Mouse (Mus musculus) heart, postnatal 0 days (tissue): Measurements from ENCODE around the gene Spp1. TPM values are rescaled to one million over a fixed set of nuclear protein-coding genes. Genes with fewer than 3 reads are reported as not detected.
A peak's percentile ranks its signal among the peaks of the same experiment; 100 is the strongest.

ENCODE experiments used
- ATAC-seq: fragments of 200-750 bp; cut with Nextera tagmentation; 2 replicates; pipeline ENCODE4 v1.8.0; 2017; ENCODE audit warnings: low read depth, moderate number of reproducible peaks, moderate library complexity; ENCODE audit not compliant: insufficient read depth
- DNase-seq: peaks from one replicate; pipeline ENCODE4 v3.0.0-alpha.2; 2016; ENCODE audit warnings: low spot score
- H3K27ac ChIP-seq: fragments of 300-500 bp; sonication (generic); 2 replicates; pipeline ENCODE4 v1.5.1; 2014; ENCODE audit warnings: low read depth, mild to moderate bottlenecking
- H3K27me3 ChIP-seq: fragments of 300-500 bp; sonication (generic); 2 replicates; pipeline ENCODE4 v1.6.1; 2014; ENCODE audit warnings: low read length, mixed read lengths; ENCODE audit not compliant: control insufficient read depth, insufficient read depth
- H3K36me3 ChIP-seq: fragments of 300-500 bp; sonication (generic); replicated peaks from 2 replicates; pipeline ENCODE4 v1.6.1; 2014; ENCODE audit warnings: low read length, mixed read lengths; ENCODE audit not compliant: control insufficient read depth, insufficient read depth
- H3K4me1 ChIP-seq: fragments of 300-500 bp; sonication (generic); 2 replicates; pipeline ENCODE4 v1.6.1; 2014; ENCODE audit warnings: antibody characterized with exemption; ENCODE audit not compliant: control insufficient read depth, insufficient read depth
- H3K4me2 ChIP-seq: fragments of 300-500 bp; sonication (generic); 2 replicates; pipeline ENCODE4 v1.6.1; 2014; ENCODE audit warnings: low read depth, mild to moderate bottlenecking, low read length, moderate library complexity
- H3K4me3 ChIP-seq: fragments of 300-500 bp; sonication (generic); 2 replicates; pipeline ENCODE4 v1.5.1; 2014; ENCODE audit warnings: low read depth, low read length
- H3K9ac ChIP-seq: fragments of 300-500 bp; sonication (generic); replicated peaks from 2 replicates; pipeline ENCODE4 v1.6.1; 2014; ENCODE audit warnings: low read depth, low read length, mixed read lengths
- H3K9me3 ChIP-seq: fragments of 300-500 bp; sonication (generic); replicated peaks from 2 replicates; pipeline ENCODE4 v1.6.1; 2016; ENCODE audit warnings: low read length; ENCODE audit not compliant: control insufficient read depth
- CTCF ChIP-seq: IDR thresholded peaks from 2 replicates; pipeline ENCODE4 v1.5.1; 2016; ENCODE audit warnings: antibody characterized with exemption, control low read depth, low read depth
- EP300 ChIP-seq: IDR thresholded peaks from 2 replicates; pipeline ENCODE4 v1.6.1; 2016; ENCODE audit warnings: antibody characterized with exemption, low read depth
- WGBS: fragments of 180-500 bp; shearing (Covaris S2); extraction: QIAGEN DNeasy Blood & Tissue Kit; methylation state at CpG from one replicate; pipeline ENCODE4 v1.1.7; 2014; 5-methylcytosine and 5-hydroxymethylcytosine counted together
- polyA plus RNA-seq: library from polyadenylated mRNA; unstranded; fragments of >200 nt; fragmentation: Nextera tagmentation; extraction: Ambion mirVana; gene quantifications from 2 replicates; pipeline ENCODE4 v1.2.1, GENCODE M21; 2015
- total RNA-seq: library from RNA; depleted of rRNA; stranded (reverse); fragments of >200 nt; gene quantifications from 2 replicates; pipeline ENCODE4 v1.2.3, GENCODE M21; 2014; ENCODE audit warnings: low replicate concordance

The Spp1 gene
- total and polyA plus RNA-seq, 2 experiments from 2014 or later: 0.53 to 11.2 TPM

GRCm38 (mm10) chr5:104417721-104418120, 17.2 kb upstream of the Spp1 start:
- DNase-seq: no peak
- no peak for TF ChIP-seq EP300
- Histone ChIP-seq H3K4me1 (no peaks in the 10 kb centered on the region), H3K9ac (no peak overlapping the region), H3K27ac (no peak overlapping the region), H3K4me2 (no peak overlapping the region), H3K9me3 (no peaks in the 10 kb centered on the region), H3K4me3 (no peak overlapping the region), H3K27me3 (no peaks in the 10 kb centered on the region), H3K36me3 (no peaks in the 10 kb centered on the region)
- WGBS: 73% methylated on average over 1 of the region's 1 CpGs
- ATAC-seq: no peak

GRCm38 (mm10) chr5:104422039-104422438, 12.9 kb upstream of the Spp1 start:
- no peak for DNase-seq
- 67% methylated on average over 2 of the region's 2 CpGs for WGBS
- H3K9me3 ChIP-seq: no peaks in the 10 kb centered on the region
- no peak overlapping the region for H3K4me2 ChIP-seq
- no peaks in the 10 kb centered on the region for H3K36me3 ChIP-seq
- no peaks in the 10 kb centered on the region for H3K27me3 ChIP-seq
- H3K4me1 ChIP-seq: no peaks in the 10 kb centered on the region
- H3K9ac ChIP-seq: no peak overlapping the region
- TF ChIP-seq EP300 (no peak), CTCF (no peak)
- no peak for ATAC-seq
- H3K27ac ChIP-seq: no peak overlapping the region
- H3K4me3 ChIP-seq: no peak overlapping the region

- no peak for DNase-seq
- Histone ChIP-seq H3K27ac (no peak overlapping the region), H3K36me3 (no peaks in the 10 kb centered on the region), H3K4me2 (no peak overlapping the region), H3K9ac (no peak overlapping the region), H3K27me3 (no peaks in the 10 kb centered on the region), H3K9me3 (no peaks in the 10 kb centered on the region), H3K4me1 (no peaks in the 10 kb centered on the region), H3K4me3 (no peak overlapping the region)
- no peak for ATAC-seq
- no peak for TF ChIP-seq EP300
- no peak for TF ChIP-seq CTCF
- 87% methylated on average over 3 of the region's 3 CpGs for WGBS
Observed at GRCm38 (mm10) chr5:104423861-104424260, 11.1 kb upstream of the Spp1 start.

- TF ChIP-seq EP300: no peak
- no peak for TF ChIP-seq CTCF
- Histone ChIP-seq H3K9me3 (no peaks in the 10 kb centered on the region), H3K4me1 (no peaks in the 10 kb centered on the region), H3K27ac (no peak overlapping the region), H3K36me3 (no peaks in the 10 kb centered on the region), H3K4me3 (no peak overlapping the region), H3K27me3 (no peaks in the 10 kb centered on the region), H3K4me2 (no peak overlapping the region), H3K9ac (no peak overlapping the region)
- ATAC-seq (no peak), DNase-seq (no peak)
- 54% methylated on average over 8 of the region's 8 CpGs for WGBS
Observed at GRCm38 (mm10) chr5:104425949-104426348, 9.0 kb upstream of the Spp1 start.

- WGBS: 27% methylated on average over 12 of the region's 12 CpGs
- H3K9me3 ChIP-seq: no peaks in the 10 kb centered on the region
- no peaks in the 10 kb centered on the region for H3K36me3 ChIP-seq
- ATAC-seq: no peak; the same call in 1 of the 2 replicates
- H3K4me3 ChIP-seq: no peak overlapping the region
- no peaks in the 10 kb centered on the region for H3K27me3 ChIP-seq
- peak; percentile 22 for DNase-seq
- no peak overlapping the region for H3K27ac ChIP-seq
- peak overlapping the region; percentile 16; the same call in 1 of the 2 replicates for H3K4me2 ChIP-seq
- no peak overlapping the region for H3K9ac ChIP-seq
- TF ChIP-seq EP300: no peak
- TF ChIP-seq CTCF: peak; percentile 48
- H3K4me1 ChIP-seq: no peaks in the 10 kb centered on the region
Observed at GRCm38 (mm10) chr5:104432886-104433285, 2.0 kb upstream of the Spp1 start.

- Histone ChIP-seq H3K4me1 (no peaks in the 10 kb centered on the region), H3K9me3 (no peaks in the 10 kb centered on the region), H3K9ac (no peak overlapping the region), H3K27me3 (no peaks in the 10 kb centered on the region), H3K36me3 (no peaks in the 10 kb centered on the region), H3K4me3 (no peak overlapping the region), H3K4me2 (no peak overlapping the region), H3K27ac (no peak overlapping the region)
- ATAC-seq (no peak), DNase-seq (no peak)
- TF ChIP-seq CTCF (no peak), EP300 (no peak)
- 42% methylated on average over 6 of the region's 6 CpGs for WGBS
Observed at GRCm38 (mm10) chr5:104433968-104434565, 851 bp upstream of the Spp1 start.
